Mouse (Mus musculus) brain, embryonic 14.5 days (tissue): ENCODE results near the gene Bdh1.

ENCODE experiments used
- CTCF ChIP-seq: fragments of 200-500 bp; IDR thresholded peaks from 2 replicates; pipeline ENCODE4 v1.5.1; 2012; ENCODE audit warnings: inconsistent platforms, mild to moderate bottlenecking, moderate library complexity, borderline replicate concordance; ENCODE audit not compliant: insufficient read depth, insufficient read length; ENCODE audit errors: extremely low read depth
- POLR2A ChIP-seq: fragments of 200-500 bp; IDR thresholded peaks from 2 replicates; pipeline ENCODE4 v1.6.1; 2012; ENCODE audit warnings: mild to moderate bottlenecking, inconsistent platforms, borderline replicate concordance; ENCODE audit not compliant: poor library complexity, insufficient read depth, insufficient read length, severe bottlenecking; ENCODE audit errors: extremely low read depth

DNA sequence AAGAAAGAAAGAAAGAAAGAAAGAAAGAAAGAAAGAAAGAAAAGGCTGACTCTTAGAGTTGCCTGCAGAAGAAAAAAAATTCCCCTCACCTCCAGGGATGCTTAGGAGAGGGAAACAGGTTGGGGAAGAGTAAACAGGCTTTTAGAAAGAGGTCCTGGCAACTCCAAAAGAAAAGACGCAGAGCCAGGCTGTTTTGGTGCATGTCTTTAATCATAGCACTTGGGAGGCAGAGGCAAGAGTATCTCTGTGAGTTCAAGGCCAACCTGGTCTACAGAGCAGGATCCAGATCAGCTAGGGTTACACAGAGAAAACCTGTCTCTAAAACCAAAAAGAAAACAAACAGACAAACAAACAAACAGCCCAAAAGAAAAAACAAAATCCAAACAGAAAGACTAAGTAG, 642 bp downstream of the Bdh1 start:
- TF ChIP-seq POLR2A: no peak
- TF ChIP-seq CTCF: no peak
